Mouse (Mus musculus) small intestine, adult 2 months (tissue): ENCODE measurements around the gene Trim11.

Source experiments
- CTCF ChIP-seq: fragments of 200-500 bp; IDR thresholded peaks from 2 replicates; pipeline ENCODE4 v1.5.1; 2012; ENCODE audit warnings: low read depth, mild to moderate bottlenecking, control low read depth, inconsistent platforms, low read length, moderate library complexity, mixed read lengths; ENCODE audit not compliant: insufficient replicate concordance, insufficient read length; ENCODE audit errors: extremely low read depth
- POLR2A ChIP-seq: fragments of 200-500 bp; IDR thresholded peaks from 2 replicates; pipeline ENCODE4 v1.6.1; 2012; ENCODE audit warnings: low read depth, mild to moderate bottlenecking, control low read depth, inconsistent platforms, low read length, moderate library complexity

DNA sequence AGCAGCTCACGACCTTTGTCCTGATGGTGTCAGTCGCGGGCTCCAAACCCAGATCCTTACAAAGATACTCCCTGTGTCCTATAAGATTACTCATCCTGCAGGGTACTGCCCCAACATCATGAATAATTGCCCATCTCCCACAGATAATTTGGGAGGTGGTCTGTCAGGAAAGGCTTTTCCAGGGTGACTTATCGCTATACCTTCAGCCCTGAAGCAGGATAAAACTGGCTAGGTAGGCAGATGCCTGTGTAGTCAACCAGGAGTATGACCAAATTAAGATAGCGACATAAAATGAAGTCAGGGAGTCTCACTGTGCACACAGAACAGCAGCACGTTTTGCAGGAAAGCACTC, 38.8 kb upstream of the Trim11 start:
- TF ChIP-seq CTCF: no peak
- TF ChIP-seq POLR2A: no peak
